Mouse (Mus musculus) macrophage (primary cell): Measurements from ENCODE around the gene Lrrn2. TPM values are rescaled to one million over a fixed set of nuclear protein-coding genes. Genes with fewer than 3 reads are reported as not detected.

Source experiments
- polyA plus RNA-seq: library from polyadenylated mRNA; stranded (reverse); fragments of 250-400 nt; gene quantifications from 3 replicates; pipeline ENCODE4 v1.2.4, GENCODE M21; 2018; ENCODE audit warnings: inconsistent platforms

Gene Lrrn2
- polyA plus RNA-seq, 1 experiment from 2014 or later = not detected

Other genes starting within 250 kb of the Lrrn2 start
- gene Nfasc, start 138.5 kb upstream of the Lrrn2 start, polyA plus RNA-seq = not detected in 3 replicates
- 13.6 to 28.1 TPM (median 15.4 TPM) in 3 replicates for gene Mdm4, start 150.3 kb downstream of the Lrrn2 start, polyA plus RNA-seq
- 0.04 TPM in 1 of 3 replicates, not detected in the others for gene Pik3c2b, start 165.4 kb downstream of the Lrrn2 start, polyA plus RNA-seq